Mouse (Mus musculus): Measurements from ENCODE around the gene Sh3bgrl2.

DNA sequence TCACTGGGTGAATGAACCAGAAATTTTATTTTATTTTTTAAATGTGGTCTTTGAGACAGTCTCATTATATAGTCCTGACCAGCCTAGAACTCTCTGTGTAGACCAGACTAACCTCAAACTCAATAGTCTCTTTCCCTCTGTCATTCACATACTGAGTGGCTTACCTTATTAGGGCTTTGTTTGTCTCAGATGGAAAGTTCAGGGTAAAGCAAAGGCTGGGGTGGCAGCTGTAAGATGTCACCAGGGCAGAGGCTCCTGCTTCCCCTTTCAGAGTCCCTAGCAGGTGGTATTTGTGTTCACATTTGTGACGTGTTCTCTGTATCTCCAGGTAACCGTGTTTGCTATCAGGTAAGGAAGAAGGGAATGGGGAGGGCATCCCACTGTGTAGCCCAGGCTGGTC lies 24.7 kb downstream of the Sh3bgrl2 start:
- no peak for TF ChIP-seq CTCF (conservative IDR thresholded peaks at IDR 0.05; ENCODE audit: insufficient read depth, insufficient read length, low read depth, low read length)
- no peak for TF ChIP-seq POLR2A (IDR thresholded peaks at IDR 0.05; ENCODE audit: low read depth, low read length)
